Comparison of ENCODE assay signal across 8 mouse cellular contexts in the genomic region with DNA sequence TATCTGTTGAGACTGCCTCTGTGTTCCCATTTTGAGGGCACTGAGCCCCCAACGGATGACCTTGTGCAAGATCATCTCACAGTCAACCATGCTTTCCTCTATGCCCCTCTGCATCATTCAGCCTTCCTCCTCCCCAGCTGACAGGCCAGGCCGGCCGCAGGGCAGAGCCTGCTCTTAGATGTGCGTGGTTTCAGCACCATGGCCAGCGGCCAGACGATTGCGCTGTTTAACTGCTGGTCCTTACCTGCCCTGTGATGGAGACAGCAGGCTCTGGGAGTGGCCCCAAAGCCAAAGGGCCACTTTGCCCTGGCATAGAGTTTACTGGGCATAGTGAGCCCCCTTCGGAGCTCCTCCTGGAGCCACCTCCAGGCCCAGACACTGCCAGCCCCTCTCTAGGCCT. TPM values are rescaled to one million over a fixed set of nuclear protein-coding genes. Genes with fewer than 3 reads are reported as not detected.
DNase-seq lines count a peak whose midpoint lies in the region; ATAC-seq lines count a peak whose summit lies in the region.

No protein-coding gene starts in this region.

- ATAC-seq in CD4-positive, CD25-positive, alpha-beta regulatory T cell, adult 4 months, result no peak
- ATAC-seq in hematopoietic stem cell, adult 5-6 weeks (replicated peaks in 1 of 2; ENCODE audit: insufficient read depth in 1 of 2, low FRiP score in 2 of 2, low TSS enrichment in 1 of 2, low read depth in 1 of 2, poor library complexity in 2 of 2, severe bottlenecking in 2 of 2), result peak; percentile 69 to 73

- DNase-seq in CD4-positive, CD25-positive, alpha-beta regulatory T cell, adult 2 months (ENCODE audit: low read depth, low spot score), result peak; percentile 36
- peak; percentile 29 for DNase-seq in ovary, postnatal 10 days (ENCODE audit: low spot score)
- DNase-seq in ovary, adult 18-20 months (ENCODE audit: low spot score), result no peak
- DNase-seq in lung, postnatal 25 days (ENCODE audit: low spot score), result peak; percentile 8
- peak; percentile 65 for DNase-seq in urinary bladder, postnatal 14 days (ENCODE audit: low spot score)
- no peak for DNase-seq in layer of hippocampus, adult 9-10 months (ENCODE audit: low spot score)

RNA-seq across cellular contexts. Expression of a gene that starts 39.3 kb away (rescaled TPM):
- polyA plus RNA-seq in CD4-positive, CD25-positive, alpha-beta regulatory T cell, adult 4 months (2017; shearing (Covaris generic)), result 100 to 1,000 TPM in 1 of 2 experiments, 10 to 100 TPM in 1; 71.7 to 109 TPM
- total RNA-seq in hematopoietic stem cell, adult 5-6 weeks (2017), result 14.3 and 23.2 TPM in 2 replicates

Comparison
In these comparisons a context has a peak if more than half of its experiments do, and no peak if none do; other contexts are left out.
1. DNase-seq: peak in CD4-positive, CD25-positive, alpha-beta regulatory T cell, adult 2 months (single experiment), ovary, postnatal 10 days (single experiment), lung, postnatal 25 days (single experiment) and urinary bladder, postnatal 14 days (single experiment); none in ovary, adult 18-20 months (single experiment) and layer of hippocampus, adult 9-10 months (single experiment).